Mouse (Mus musculus) ES-Bruce4 (cell line): ENCODE results near the gene Gde1.

Experiments used
- CTCF ChIP-seq: IDR thresholded peaks from one replicate; pipeline ENCODE4 v1.8.1; 2011; ENCODE audit warnings: low read depth, low read length
- POLR2A ChIP-seq: IDR thresholded peaks from one replicate; pipeline ENCODE4 v1.8.1; 2011; ENCODE audit warnings: low read length; ENCODE audit not compliant: insufficient read depth

GRCm38 (mm10) chr7:118696146-118696545 lies 9.4 kb downstream of the Gde1 start:
- TF ChIP-seq POLR2A (no peak), CTCF (no peak)
